Mouse (Mus musculus): ENCODE data around the gene Hoxd10. TPM values are rescaled to one million over a fixed set of nuclear protein-coding genes. Genes with fewer than 3 reads are reported as not detected.

Hoxd10 gene
- total RNA-seq, 2 experiments from 2014 or later = 3.0 to 4.9 TPM

DNA sequence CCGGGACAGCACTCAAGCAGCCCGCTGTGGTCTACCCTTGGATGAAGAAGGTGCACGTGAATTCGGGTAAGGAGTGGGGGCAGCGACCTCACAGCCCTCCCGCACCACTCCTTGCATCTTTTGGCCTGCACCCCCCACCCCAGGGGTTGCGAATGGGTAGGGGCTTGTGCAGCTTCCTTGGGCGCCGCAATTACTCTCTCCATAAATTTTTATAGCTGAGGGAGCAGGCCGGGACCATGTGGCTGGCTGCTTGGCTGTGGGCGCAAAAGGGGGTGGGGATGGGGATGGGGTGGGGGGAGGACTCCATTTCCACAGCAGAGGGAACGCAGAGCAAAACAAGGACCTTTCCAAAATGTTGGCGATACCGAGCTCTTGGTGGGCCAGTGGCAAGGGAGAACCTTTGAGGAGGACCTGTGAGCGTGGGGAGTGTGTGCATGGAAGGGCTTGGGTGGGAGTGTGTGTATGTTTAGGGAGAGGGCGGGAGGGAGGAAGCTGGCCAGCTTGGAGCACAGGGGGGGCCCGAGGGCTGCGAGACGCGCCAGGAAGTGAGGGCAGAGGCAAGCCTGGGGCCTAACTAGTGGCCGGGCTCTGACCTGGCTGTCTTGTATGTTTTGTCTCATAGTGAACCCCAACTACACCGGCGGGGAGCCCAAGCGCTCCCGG lies 36.0 kb downstream of the Hoxd10 start:
- DNase-seq (ENCODE audit: low spot score in 2 of 2) = no peak

- DNase-seq (ENCODE audit: low spot score in 2 of 2) = no peak
Measured at GRCm38 (mm10) chr2:74728303-74728680, 36.6 kb downstream of the Hoxd10 start.

- no peak for DNase-seq (ENCODE audit: low spot score in 2 of 2)
Measured at GRCm38 (mm10) chr2:74730331-74730730, 38.6 kb downstream of the Hoxd10 start.

- no peak for DNase-seq (ENCODE audit: low spot score in 2 of 2)
Measured at GRCm38 (mm10) chr2:74731055-74731454, 39.3 kb downstream of the Hoxd10 start.

DNA sequence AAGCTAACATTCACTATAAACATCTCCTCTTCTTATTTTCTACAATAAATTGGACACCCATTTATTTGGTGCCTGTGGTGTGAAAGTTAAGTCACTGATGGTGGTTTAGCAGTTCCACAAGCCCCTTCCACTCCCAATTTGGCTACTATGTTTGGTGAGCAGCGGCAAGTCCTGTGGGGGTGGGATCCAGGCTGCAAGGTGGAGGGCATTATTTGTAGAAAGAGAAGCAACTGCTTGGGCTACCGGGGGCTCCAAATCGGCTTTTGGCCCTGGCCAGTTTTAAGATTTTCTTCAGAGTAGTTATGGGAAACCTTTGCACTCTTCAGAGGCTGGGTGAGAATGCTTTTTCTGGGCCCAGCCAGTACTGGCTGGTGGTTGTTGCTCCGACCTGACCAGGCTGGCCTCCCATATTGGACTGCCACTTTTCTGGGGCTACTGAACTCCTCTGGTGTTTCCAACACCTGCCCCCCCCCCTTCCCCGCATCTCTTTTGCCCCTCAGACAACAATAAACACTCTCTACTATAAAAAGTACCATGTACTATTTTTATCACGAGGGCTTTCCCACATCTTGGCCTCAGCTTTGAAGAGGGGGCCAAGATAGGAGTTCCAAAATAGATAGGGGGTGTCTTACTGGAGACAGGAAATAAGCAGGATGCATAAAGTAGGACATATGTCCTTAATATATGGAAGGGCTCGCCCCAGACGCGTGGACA lies 40.2 kb downstream of the Hoxd10 start:
- no peak for DNase-seq (ENCODE audit: low spot score in 2 of 2)

DNA sequence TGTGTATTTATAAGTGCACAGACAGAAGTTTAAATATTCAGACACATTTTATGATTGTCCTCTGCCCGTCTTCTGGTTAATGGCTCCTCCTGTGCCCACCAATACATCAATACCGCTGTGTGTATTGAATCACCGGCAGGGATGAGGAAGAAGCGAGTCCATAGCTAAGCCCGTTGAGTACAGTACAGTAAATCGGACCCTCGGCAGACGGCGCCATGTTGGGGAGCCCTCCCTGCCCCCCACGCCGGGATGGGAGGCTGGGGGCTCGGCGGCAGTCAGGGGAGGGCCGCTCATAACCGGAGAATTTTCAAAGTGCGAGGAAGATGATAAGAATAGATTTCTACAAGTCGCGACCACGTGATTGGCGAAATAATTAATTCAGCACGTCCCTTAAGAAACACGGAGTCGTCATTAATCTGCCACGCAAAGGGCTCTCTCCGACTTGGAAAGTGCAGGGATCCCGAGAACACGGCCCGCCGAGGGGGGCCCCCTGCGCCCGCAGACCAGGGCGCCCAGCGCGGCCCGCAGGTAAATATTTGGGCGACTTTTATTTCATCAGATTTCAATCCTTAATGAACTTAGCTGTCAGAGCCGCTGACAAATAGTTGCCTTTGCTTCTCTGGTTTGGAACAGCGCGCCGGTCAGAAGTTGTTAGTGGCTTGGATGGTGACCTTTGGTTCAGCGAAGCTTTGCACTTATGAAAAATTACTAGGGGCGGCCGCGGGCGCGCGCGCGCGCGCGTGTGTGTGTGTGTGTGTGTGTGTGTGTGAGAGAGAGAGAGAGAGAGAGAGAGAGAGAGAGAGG lies 41.0 kb downstream of the Hoxd10 start:
- no peak for DNase-seq (ENCODE audit: low spot score in 2 of 2)

DNA sequence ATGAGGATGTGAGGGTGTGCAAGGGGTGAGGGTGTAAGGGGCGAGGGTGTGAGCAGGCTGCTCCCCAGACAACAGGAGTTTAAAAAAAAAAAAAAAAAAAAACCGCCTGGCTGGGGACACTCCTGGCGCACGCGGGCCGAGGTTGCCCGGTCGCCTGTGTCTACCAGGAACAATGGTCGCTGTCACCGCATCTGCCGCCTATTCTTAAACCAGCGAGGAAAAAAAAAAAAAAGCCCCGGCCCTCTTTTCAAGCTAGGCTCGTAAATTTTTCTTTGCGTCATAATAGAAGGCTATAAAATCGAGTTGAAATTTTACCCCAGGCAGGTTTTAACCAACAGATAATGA lies 41.6 kb downstream of the Hoxd10 start:
- no peak for DNase-seq (ENCODE audit: low spot score in 2 of 2)

DNA sequence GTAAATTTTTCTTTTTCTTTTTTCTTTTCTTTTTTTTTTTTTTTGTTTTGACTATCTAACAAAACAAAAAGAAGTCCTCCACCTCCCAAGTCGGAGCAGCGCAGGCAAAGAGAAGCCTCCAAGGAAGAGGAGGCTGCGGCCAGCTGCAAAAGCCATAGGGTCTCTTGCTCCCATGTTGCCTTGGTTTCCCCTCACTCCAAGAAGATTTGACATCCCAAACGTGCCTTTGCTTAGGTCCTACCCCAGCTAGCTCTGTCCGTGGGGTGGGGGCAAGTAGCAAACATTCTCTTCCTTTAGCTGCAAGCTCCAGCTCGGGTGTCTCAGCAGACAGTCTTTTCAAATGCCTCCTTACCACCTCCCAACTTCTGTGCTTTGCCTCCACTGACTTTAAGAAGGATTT lies 42.0 kb downstream of the Hoxd10 start:
- no peak for DNase-seq (ENCODE audit: low spot score in 2 of 2)

DNA sequence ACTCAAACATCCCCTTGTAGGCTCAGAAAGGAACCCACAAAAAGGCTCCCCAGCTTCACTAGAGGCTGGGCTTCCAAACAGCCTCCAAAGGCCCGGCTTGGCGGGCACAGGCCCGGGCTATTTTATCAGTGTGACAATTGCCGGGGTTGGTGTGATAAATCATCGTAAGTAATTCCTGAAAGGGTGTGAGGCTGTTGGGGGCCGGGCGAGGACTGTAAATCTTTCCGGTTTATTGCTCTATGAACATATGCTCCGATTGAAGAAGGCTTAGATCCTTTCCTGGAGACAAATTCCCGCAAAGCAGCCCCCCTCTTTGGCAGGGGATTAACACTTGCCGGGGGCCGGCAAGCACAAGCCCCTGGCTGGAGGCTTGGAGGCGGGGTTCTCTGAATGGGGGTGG lies 42.7 kb downstream of the Hoxd10 start:
- no peak for DNase-seq (ENCODE audit: low spot score in 2 of 2)

DNA sequence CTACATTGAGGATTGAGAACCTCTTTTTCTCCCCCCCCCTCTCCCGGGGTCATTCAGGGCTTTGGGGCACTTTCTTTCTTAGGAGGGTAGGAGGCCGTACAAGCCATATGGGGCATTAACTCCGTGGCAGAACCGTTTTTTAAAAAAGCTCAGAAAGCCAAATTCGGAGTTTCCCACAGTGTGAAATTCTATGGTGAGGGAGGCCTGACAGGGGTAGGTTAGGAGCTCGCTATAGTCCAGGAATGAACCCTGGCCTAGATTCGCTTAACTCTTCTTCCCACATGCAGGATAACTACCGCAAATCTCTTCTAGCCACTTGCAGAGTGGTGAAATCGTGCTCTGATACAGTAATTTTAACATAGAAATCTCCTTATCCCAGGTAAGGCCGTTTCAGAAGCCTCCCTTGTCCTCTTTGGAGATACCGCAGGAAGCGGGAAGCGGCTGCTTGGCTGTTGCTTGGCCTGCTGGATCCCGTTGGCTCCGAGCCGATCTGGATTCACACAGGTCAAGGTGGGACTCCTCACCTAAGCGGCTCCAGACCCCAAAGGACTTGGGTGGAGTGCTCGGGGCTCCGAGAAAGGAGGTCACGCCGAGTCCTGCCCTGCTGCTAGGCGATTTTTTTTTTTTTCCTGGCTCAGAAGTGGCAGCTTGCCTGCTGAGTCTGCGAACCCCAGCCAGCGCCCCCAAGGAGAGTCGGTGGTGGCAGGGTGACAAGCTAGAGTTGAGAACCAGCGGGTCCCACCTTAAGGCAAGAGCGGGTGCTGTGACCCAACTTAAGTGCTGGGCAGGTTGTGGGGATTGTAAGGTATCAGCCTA lies 43.5 kb downstream of the Hoxd10 start:
- no peak for DNase-seq (ENCODE audit: low spot score in 2 of 2)

DNA sequence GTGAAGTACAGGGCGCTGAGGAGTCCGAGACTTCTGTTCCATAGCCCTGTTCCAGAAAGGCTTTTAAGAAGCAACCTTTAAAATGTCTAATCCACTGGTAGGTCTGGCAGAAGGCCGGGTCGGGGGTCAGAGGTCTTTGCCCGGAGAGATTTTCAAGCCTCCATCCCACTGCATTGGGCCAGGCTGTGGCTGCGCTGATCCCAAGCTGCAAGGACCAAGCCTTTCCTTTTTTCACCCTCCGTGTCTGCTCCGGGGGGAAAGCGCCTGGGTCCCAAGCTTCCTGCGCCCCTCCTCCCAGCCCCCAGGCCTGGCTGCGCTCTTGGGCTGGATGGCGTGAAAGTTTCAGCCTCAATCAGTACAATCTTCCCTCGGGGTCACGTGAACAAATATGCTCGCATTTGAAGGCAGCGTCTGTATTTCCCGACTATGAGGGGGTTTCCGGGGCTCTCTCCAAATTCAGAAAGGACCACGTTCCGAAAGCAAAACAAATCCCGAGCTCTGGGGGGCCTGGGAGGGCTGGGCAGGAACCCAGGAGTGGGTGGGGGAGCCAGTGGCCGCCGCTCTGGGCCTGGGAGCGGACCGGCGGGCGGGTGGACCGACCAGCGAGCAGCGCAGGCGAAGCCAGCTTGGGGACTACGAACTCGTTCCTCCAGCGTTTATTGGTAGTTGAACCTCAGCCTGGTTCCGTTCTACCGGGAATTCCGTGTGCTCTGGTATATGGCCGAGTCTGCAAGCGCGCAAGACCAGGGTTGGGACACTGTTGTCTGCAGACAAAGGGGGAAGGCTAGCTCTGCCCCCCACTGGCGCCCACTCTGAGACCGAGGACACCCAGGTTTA lies 44.3 kb downstream of the Hoxd10 start:
- no peak for DNase-seq (ENCODE audit: low spot score in 2 of 2)

DNA sequence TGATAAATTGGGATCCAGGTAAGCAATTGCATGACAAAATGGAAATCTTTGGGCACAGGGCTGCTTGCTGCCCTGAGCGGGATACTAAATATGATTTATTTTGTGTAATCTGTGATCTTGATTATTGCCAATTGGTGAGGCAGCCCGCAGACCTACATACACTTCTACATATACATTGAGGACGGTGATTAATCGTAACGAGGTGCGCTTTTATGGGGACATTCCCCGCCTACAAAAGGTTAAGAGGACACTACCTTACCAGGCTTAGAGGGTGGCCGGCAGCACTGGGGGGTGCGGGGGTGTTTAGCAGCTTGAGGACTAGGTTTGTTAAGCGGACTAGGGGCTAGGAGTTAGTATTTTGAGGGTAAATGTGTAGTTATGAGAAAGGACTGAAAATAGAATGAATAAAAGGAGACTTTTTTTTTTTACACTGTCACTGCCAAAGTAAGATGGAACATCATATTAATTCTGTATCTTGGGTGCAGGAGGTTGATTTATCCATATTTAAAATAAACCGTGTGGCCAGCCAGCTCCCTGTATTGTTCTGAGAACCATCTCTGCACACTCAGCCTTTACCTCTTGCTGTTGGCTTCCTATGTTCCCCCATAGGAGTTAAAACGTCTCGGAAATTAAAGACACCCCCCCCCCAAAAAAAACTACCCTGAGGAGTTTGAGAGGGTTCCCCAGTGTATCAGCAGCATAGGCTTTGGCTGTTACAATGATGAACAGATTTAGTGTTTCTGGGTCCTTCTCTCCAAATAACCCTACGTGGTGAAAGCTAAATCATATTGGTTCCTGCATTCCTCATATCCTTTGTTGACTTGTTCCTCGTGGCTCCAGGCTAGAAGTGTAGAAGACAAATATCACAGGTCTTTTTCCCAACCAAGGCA lies 45.2 kb downstream of the Hoxd10 start:
- DNase-seq (ENCODE audit: low spot score in 2 of 2) = no peak

- no peak for DNase-seq (ENCODE audit: low spot score in 2 of 2)
Measured at GRCm38 (mm10) chr2:74737578-74738070, 45.9 kb downstream of the Hoxd10 start.

- DNase-seq (ENCODE audit: low spot score in 2 of 2) = no peak
Measured at GRCm38 (mm10) chr2:74738623-74739475, 47.1 kb downstream of the Hoxd10 start.

GRCm38 (mm10) chr2:74739476-74739800 lies 47.7 kb downstream of the Hoxd10 start:
- no peak for DNase-seq (ENCODE audit: low spot score in 2 of 2)

- no peak for DNase-seq (ENCODE audit: low spot score in 2 of 2)
Measured at GRCm38 (mm10) chr2:74739869-74740268, 48.1 kb downstream of the Hoxd10 start.

DNA sequence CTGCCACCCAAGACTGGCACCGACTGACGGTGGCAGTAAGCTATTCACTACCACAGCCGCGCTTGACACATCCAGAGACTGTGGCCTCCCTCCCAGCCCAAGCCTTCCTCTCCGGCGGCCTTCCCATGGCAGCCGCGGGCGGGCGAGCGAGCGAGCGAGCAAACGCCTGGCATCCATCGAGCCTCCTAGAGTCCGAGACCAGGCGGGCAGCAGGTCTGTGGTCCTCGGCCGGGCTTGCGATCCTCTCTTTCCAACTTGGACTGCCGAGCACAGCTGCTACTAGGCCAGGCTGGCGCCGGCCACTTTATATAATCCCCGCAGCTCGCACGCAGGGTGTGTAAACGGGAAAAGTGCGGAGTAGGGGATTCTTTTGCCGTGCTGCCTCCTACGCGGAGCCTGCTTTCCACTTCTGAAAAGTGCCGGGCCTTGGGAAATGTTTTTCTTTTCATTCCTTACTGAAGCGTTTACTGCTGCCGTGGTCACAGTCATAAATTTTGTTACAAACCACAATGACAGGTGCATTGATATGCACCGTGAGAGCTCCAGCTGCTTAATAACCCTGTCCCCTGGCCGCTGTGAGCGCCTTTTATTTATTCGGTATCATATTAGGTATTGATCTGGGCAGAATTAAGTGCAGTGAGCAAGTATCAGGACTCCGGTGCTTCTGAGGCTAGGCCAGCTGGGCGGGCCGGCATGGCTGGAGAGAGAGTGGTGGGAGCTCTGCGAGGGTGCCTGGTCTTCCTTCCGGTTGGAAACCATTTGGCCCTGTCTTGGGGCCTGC lies 48.8 kb downstream of the Hoxd10 start:
- DNase-seq (ENCODE audit: low spot score in 2 of 2) = peak in 1 of 2 experiments; percentile 22

Measured in gastrocnemius, postnatal 4 days (tissue).